Mouse (Mus musculus) testis, adult 2 months (tissue): ENCODE results near the gene Leo1. TPM values are rescaled to one million over a fixed set of nuclear protein-coding genes. Genes with fewer than 3 reads are reported as not detected.
"Not testable (repeated sequence)": the region's sequence is repeated elsewhere in the genome, so short reads cannot be mapped to it uniquely, and the experiment has no call there.

Experiments
- H3K27ac ChIP-seq: fragments of 200-500 bp; 2 replicates; pipeline ENCODE4 v1.5.1; 2012; ENCODE audit warnings: low read depth, low read length; ENCODE audit not compliant: control insufficient read depth, insufficient read depth
- H3K27me3 ChIP-seq: fragments of 200-500 bp; 2 replicates; pipeline ENCODE4 v1.6.1; 2012; ENCODE audit warnings: mild to moderate bottlenecking, low read length, moderate library complexity; ENCODE audit not compliant: control insufficient read depth, insufficient read depth
- H3K36me3 ChIP-seq: fragments of 200-500 bp; 2 replicates; pipeline ENCODE4 v1.6.1; 2012; ENCODE audit warnings: mild to moderate bottlenecking, low read length; ENCODE audit not compliant: control insufficient read depth, insufficient read depth
- H3K4me1 ChIP-seq: fragments of 200-500 bp; 2 replicates; pipeline ENCODE4 v1.6.1; 2012; ENCODE audit warnings: low read length; ENCODE audit not compliant: control insufficient read depth, insufficient read depth
- H3K4me3 ChIP-seq: fragments of 200-500 bp; 2 replicates; pipeline ENCODE4 v1.5.1; 2012; ENCODE audit warnings: low read depth, mild to moderate bottlenecking, low read length, moderate library complexity, mixed read lengths; ENCODE audit not compliant: control insufficient read depth
- CTCF ChIP-seq: fragments of 200-500 bp; IDR thresholded peaks from 2 replicates; pipeline ENCODE4 v1.5.1; 2012; ENCODE audit warnings: low read depth, mild to moderate bottlenecking, inconsistent platforms, low read length, moderate library complexity; ENCODE audit not compliant: control insufficient read depth, insufficient read depth, insufficient replicate concordance
- POLR2A ChIP-seq: fragments of 200-500 bp; IDR thresholded peaks from 2 replicates; pipeline ENCODE4 v1.6.1; 2012; ENCODE audit warnings: low read depth, mild to moderate bottlenecking, inconsistent platforms, low read length, moderate library complexity; ENCODE audit not compliant: control insufficient read depth
- polyA plus RNA-seq: library from polyadenylated mRNA; depleted of rRNA; stranded (reverse); fragments of >200 nt; gene quantifications from 2 replicates; pipeline ENCODE4 v1.2.3, GENCODE M21; 2012

Leo1 gene
- polyA plus RNA-seq, 1 experiment: 13.6 TPM

DNA sequence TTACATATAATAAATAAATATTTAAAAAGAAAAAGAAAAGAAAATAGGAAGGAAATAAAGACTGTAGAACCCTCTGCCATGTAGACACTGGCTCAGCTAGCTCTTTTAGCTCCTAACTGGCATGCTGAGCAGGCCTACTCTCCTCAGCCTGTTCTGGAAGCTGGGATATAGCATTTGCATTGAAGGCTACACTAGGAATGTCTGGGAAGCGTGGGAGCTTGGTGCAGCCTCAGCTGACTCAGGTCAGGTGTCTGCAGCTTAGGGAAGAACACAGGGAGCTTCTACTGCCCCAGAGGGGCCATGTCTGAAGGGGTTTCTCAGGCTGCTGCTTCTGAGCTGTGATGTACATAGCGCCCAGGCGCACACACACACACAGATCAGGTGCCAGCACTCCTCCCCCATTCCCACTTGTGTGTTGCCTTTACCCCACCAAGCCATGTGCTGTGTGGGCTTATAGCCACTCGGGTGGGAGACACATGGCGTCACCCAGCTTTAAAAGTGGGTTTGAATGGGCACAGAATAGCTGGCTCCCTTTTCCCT, 39.3 kb downstream of the Leo1 start:
- Histone ChIP-seq H3K4me1 (no peaks in the 10 kb centered on the region), H3K4me3 (no peak overlapping the region), H3K36me3 (peaks cover 3% of the 10 kb centered on the region), H3K27me3 (no peaks in the 10 kb centered on the region), H3K27ac (no peak overlapping the region)
- TF ChIP-seq CTCF: no peak
- TF ChIP-seq POLR2A: no peak

DNA sequence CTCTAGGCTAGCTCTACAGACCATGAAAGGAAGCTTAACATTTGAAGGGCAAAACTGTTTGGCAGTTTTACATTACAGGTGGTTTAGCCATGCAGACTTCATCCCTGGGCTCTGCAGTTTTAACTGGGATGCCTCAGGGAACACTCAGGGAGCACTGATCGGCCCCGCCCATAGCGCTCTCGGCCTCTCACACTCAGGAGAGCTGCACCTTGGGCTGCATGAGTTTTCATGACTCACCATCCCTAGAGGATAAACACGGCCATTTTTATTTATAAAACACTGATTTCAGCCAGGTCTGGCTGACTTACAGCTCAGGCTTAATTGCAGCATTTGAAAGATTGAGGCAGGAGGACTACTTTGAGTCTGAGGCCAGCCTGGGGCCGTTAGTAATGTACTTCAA, 43.9 kb downstream of the Leo1 start:
- Histone ChIP-seq H3K4me3 (no peak overlapping the region), H3K27ac (no peak overlapping the region), H3K4me1 (no peaks in the 10 kb centered on the region; the same call in 1 of the 2 replicates), H3K36me3 (peaks cover 2% of the 10 kb centered on the region; the same call in 1 of the 2 replicates), H3K27me3 (no peaks in the 10 kb centered on the region)
- no peak for TF ChIP-seq POLR2A

DNA sequence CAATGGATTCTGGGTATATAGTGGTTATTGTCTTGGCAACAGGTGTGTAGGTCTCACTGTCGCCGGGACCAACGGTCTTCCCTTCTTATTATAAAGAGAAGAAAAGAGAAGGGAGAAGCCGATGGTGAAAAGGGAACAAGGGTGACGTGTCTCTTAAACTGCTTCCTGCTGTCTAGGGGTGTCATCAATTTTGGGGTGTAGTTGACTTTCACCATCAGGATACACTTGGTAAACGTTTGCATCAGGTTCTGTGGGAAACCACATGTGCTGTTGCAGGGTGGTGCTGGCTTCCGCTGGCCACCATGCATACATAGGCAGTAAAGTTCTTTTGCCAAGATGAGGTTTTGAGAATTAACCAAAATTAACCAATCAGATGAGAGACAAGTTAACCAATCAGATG, 46.9 kb downstream of the Leo1 start:
- not testable (repeated sequence) for H3K27ac ChIP-seq

DNA sequence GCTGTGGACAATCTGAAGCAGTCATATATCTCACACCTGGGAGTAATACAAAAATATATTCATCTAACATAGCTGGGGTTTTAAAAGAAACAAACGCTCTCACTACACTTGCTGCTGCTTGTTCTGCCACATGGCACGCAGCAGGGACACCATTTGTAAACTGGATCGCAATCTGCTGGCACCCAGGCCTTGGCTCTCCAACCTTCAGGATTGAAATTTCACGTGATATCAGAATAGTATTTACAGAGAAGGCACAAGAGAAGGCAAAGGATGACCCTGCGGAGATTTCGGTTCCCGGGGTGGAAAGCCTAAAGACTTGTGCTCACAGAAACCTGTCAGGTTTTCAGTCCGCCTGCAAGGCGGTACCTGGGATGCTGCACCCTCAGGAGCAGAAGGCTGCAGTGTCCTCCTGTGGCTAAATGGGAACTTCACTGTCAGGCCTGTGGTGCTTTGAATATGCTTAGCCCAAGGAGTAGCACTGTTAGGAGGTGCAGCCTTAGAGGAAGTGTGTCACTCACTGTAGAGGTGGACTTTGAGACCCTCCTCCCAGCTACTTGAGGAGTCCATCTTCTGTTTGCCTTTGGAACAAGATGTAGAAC, 53.2 kb downstream of the Leo1 start:
- Histone ChIP-seq H3K36me3 (no peaks in the 10 kb centered on the region), H3K4me1 (no peaks in the 10 kb centered on the region), H3K27ac (no peak overlapping the region), H3K4me3 (no peak overlapping the region), H3K27me3 (no peaks in the 10 kb centered on the region)
- TF ChIP-seq POLR2A (no peak), CTCF (no peak)

More for the DNA sequence above, 46.9 kb downstream of the Leo1 start:
- not testable (repeated sequence) for H3K27me3 ChIP-seq, H3K4me3 ChIP-seq, H3K4me1 ChIP-seq, H3K36me3 ChIP-seq

DNA sequence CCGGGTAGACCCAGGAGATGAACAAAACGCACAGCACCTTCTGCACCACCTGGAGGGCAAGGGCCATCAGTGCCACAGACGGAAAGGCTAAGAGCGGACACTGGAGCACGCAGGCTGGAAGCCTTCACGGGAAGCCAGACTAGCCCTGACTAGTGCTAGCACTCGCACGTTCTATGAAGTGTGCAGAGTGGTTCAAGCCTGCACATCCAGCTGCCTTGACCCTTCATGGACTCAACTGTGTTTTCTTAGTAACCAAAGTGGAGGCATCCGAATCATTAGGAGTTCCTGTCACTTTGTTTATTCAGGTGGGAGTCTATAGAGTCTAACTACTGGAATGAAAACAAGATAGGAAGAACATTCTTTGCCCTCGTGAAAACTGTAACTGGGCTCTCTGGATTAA, 54.6 kb downstream of the Leo1 start:
- H3K4me1 ChIP-seq: no peaks in the 10 kb centered on the region
- no peak overlapping the region for H3K27ac ChIP-seq
- TF ChIP-seq POLR2A: no peak
- TF ChIP-seq CTCF: no peak
- no peaks in the 10 kb centered on the region for H3K27me3 ChIP-seq
- no peaks in the 10 kb centered on the region for H3K36me3 ChIP-seq
- H3K4me3 ChIP-seq: no peak overlapping the region

DNA sequence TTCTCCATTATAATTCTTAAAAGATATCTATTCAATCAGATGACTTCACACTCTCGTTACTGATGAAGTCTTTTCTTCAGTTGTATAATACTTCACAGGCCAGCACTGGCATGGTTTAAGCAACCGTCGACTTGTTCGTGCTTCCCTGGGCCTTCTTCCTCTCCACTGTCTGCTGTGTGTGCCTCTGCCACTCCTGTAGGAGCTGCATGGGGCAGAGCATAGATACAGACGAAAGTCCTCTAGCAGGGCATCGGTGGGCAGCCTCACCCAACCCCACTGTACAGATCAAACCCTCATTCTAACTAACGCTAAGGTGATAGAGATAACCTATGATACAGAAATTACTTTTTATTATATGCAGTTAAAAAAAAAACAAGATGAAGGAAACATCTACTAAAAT, 57.2 kb downstream of the Leo1 start:
- Histone ChIP-seq H3K4me1 (no peaks in the 10 kb centered on the region), H3K27me3 (no peaks in the 10 kb centered on the region), H3K4me3 (no peak overlapping the region), H3K36me3 (peaks cover 1% of the 10 kb centered on the region; the same call in 1 of the 2 replicates), H3K27ac (no peak overlapping the region)
- TF ChIP-seq POLR2A (no peak), CTCF (no peak)

DNA sequence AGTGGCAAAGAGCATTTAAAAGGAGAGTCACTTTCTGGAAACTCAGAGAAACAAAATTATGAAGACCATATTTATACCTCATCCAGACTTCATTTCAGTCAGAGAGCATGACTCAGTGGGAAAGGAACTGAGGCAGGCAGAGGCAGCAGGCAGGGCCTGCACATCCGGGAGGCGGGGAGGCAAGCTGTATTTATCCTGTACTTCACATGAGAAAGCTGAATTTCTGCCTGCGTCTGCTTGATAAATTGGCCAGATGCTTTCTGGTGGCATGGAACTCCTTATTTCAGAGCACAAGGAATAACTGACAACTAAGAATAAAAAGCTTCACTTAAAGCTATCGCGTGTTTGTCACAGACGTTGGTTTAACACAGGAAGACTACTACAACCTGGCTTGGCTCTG, 63.0 kb downstream of the Leo1 start:
- H3K36me3 ChIP-seq: peaks cover 1% of the 10 kb centered on the region; the same call in 1 of the 2 replicates

More for the DNA sequence above, 63.0 kb downstream of the Leo1 start:
- no peak overlapping the region for H3K4me3 ChIP-seq
- H3K27ac ChIP-seq: no peak overlapping the region
- TF ChIP-seq POLR2A (no peak), CTCF (no peak)
- no peaks in the 10 kb centered on the region for H3K4me1 ChIP-seq
- H3K27me3 ChIP-seq: no peaks in the 10 kb centered on the region
